Mouse (Mus musculus) spleen, postnatal 4 days (tissue): Measurements from ENCODE around the gene Trmt10a.

Experiments used
- DNase-seq, 2 experiments: peaks; one replicate each; pipeline ENCODE4 v3.0.0; 2022; ENCODE audit warnings: low spot score in 2 of 2

The Trmt10a gene

DNA sequence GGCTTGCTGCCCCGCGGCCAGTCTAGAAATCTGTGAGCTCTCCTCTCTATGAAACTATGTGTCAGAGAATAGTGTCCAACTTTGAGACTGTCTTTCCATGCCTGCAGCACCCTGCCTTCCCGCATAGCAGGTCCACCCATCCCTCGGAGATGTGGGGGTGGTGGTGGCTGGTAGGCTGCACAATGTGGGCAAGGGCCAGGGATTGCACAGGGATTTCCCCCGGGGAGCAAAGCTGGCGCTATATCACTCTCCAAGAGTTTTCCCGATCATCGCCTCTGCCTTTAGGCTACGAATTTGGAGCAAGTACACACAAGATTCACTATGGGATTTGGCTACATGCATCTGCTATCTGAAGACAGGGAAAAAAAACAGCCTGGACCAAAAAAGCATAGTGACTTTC, 54.3 kb downstream of the Trmt10a start:
- no peak for DNase-seq

DNA sequence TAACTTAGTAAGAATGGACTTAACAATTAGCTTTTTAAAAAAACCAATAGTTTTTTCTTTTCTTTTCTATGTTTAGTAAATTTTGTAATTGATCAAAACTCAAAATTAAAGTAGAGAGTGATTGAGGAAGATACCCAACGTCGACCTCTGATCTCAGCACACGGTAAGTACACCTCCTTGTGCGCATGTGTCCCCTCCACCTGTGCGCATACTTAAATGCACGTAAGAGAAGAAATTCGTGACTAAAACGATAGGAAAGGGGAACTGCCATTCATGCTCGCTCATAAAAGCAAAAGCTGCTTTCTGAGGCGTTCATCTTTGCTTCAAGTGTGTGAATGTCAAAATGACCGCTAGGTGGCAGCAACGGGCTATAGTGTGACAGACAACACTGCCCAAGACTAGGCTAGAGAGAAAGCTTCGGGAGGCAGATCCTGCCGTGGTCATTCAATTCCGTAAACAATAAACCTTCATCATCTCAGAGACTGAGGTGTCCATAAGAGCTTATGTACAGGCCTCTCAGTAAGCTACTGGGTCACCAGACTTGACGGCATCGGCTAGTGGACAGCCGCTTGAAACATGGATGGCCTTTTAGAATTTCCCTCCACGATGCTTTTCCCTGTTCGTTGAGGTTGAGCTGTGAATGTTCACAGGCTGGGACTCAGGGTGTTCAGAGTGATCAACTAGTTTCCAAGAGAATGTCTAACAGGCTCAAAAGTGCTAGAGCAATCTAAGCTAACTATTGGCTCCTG, 54.9 kb downstream of the Trmt10a start:
- DNase-seq = peak; percentile 70 to 91

DNA sequence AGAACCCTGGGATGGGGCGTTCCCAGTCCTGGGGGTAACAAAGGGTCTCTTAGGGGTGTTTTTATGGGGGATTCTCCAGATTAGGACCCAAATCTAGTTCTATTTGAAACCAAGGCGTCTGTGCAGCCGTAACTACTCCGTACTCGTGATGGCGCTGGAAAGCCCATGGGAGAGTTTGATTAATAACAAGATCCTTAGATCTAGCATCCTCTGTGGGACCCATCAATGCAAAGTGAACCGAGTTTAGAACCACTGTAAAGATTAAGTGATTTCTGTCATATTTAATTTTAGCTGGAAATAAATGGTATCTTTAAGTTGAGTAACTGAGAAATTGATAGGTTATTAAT, 55.4 kb downstream of the Trmt10a start:
- DNase-seq = no peak

GRCm38 (mm10) chr3:138208821-138209220, 65.6 kb downstream of the Trmt10a start:
- DNase-seq = no peak
